ENCODE assay signal across 12 mouse cellular contexts in the genomic region with DNA sequence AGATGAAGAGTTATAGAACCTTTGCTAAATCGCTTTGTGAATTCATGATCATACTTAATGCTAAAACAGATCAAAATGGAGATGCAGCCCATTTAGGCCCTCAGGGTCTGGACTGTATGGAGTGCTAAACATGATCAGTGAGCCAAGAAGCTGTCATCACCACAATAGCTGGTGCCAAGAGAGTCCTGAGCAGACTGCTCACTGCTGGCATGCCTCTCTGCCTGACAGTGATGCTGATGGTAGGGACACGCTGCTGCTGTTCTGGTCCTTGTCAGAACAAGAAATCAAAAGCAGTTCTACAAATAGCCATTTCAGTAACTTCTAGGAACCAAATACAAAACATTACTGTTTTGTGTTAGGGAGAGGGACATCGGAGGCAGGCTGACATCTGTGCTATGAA. TPM values are rescaled to one million over a fixed set of nuclear protein-coding genes. Genes with fewer than 3 reads are reported as not detected.
DNase-seq lines count a peak whose midpoint lies in the region; ATAC-seq and TF ChIP-seq lines count a peak whose summit lies in the region.
"Had no signal": no experiment of that assay in that cellular context is flagged by ENCODE, and none has a peak within 500 bp of the region (broad histone marks: within the 10 kb centered on the region; RNA-seq: fewer than 3 reads in every experiment).

No protein-coding gene starts in this region.

- no peak overlapping the region for H3K4me3 ChIP-seq in lung, embryonic 14.5 days (ENCODE audit: low read depth, low read length)
- H3K4me3 ChIP-seq in hindbrain, postnatal 0 days (ENCODE audit: low read length), result no peak overlapping the region

- no peak for TF ChIP-seq CTCF in lung, embryonic 14.5 days (IDR thresholded peaks at IDR 0.05; ENCODE audit: low read depth)
- no peak for TF ChIP-seq CTCF in hindbrain, postnatal 0 days (IDR thresholded peaks at IDR 0.05; ENCODE audit: low read depth)

- no peak overlapping the region for H3K4me2 ChIP-seq in lung, embryonic 14.5 days
- H3K4me2 ChIP-seq in hindbrain, postnatal 0 days (ENCODE audit: low read depth, low read length), result no peak overlapping the region

- WGBS in lung, embryonic 14.5 days, result 58% methylated on average over 3 of the region's 3 CpGs
- 53% methylated on average over 3 of the region's 3 CpGs for WGBS in hindbrain, postnatal 0 days

- no peak overlapping the region for H3K9ac ChIP-seq in lung, embryonic 14.5 days
- no peak overlapping the region for H3K9ac ChIP-seq in hindbrain, postnatal 0 days (replicated peaks; ENCODE audit: low read length)

- no peaks in the 10 kb centered on the region for H3K36me3 ChIP-seq in lung, embryonic 14.5 days (ENCODE audit: insufficient read depth)
- no peaks in the 10 kb centered on the region for H3K36me3 ChIP-seq in hindbrain, postnatal 0 days (ENCODE audit: insufficient read depth, low read length)

- no peaks in the 10 kb centered on the region for H3K4me1 ChIP-seq in lung, embryonic 14.5 days (ENCODE audit: insufficient read depth)
- H3K4me1 ChIP-seq in hindbrain, postnatal 0 days (ENCODE audit: insufficient read depth, low read length), result no peaks in the 10 kb centered on the region

- no peak overlapping the region for H3K27ac ChIP-seq in lung, embryonic 14.5 days (ENCODE audit: low read depth)
- no peak overlapping the region for H3K27ac ChIP-seq in hindbrain, postnatal 0 days

- peak; percentile 75; the same call in 1 of the 2 replicates for ATAC-seq in cerebellum, adult (ENCODE audit: insufficient number of reproducible peaks, low FRiP score, low TSS enrichment)
- ATAC-seq in lung, embryonic 14.5 days (ENCODE audit: insufficient read depth), result peak; percentile 96
- peak; percentile 95 for ATAC-seq in hindbrain, postnatal 0 days
- ATAC-seq: Patski had no signal

- H3K9me3 ChIP-seq in lung, embryonic 14.5 days (ENCODE audit: low read depth, low read length), result no peaks in the 10 kb centered on the region
- no peaks in the 10 kb centered on the region for H3K9me3 ChIP-seq in hindbrain, postnatal 0 days (ENCODE audit: low read length)

- no peaks in the 10 kb centered on the region for H3K27me3 ChIP-seq in lung, embryonic 14.5 days (ENCODE audit: insufficient read depth, low read length)
- H3K27me3 ChIP-seq in hindbrain, postnatal 0 days (ENCODE audit: insufficient read depth, low read length), result no peaks in the 10 kb centered on the region

- DNase-seq in cerebellum, adult 8-10 months, result no peak
- DNase-seq in lung, embryonic 14.5 days, result peak; percentile 75
- no peak for DNase-seq in lung, postnatal 25 days (ENCODE audit: low spot score)
- DNase-seq in hindbrain, postnatal 0 days (ENCODE audit: low spot score), result peak; percentile 76
- peak; percentile 43 to 81 for DNase-seq in right cerebral cortex, postnatal 10 days (ENCODE audit: low spot score in 2 of 2)
- no peak for DNase-seq in kidney, adult 9 months
- DNase-seq in kidney, postnatal 10 days, result no peak
- DNase-seq: kidney, postnatal 4 days; thymus, postnatal 14 days had no signal

RNA-seq across cellular contexts. Expression of gene Crisp4, which starts 35.5 kb away (rescaled TPM):
- polyA plus RNA-seq in lung, embryonic 14.5 days (2014; fragmentation: Nextera tagmentation; extraction: Ambion mirVana), result not detected in 2 replicates
- total RNA-seq in hindbrain, postnatal 0 days (2014; rRNA removed), result not detected in 2 replicates
- not detected in 2 replicates for polyA plus RNA-seq in hindbrain, postnatal 0 days (2015; fragmentation: Nextera tagmentation; extraction: Ambion mirVana)
- total RNA-seq: megakaryocyte progenitor cell, adult 5-6 weeks had no signal
- polyA plus RNA-seq: Patski had no signal

RNA-seq across cellular contexts. Expression of gene Defb18, which starts 56.1 kb away (rescaled TPM):
- polyA plus RNA-seq in lung, embryonic 14.5 days (2014; fragmentation: Nextera tagmentation; extraction: Ambion mirVana), result not detected in 2 replicates
- total RNA-seq in hindbrain, postnatal 0 days (2014; rRNA removed), result not detected in 2 replicates
- polyA plus RNA-seq in hindbrain, postnatal 0 days (2015; fragmentation: Nextera tagmentation; extraction: Ambion mirVana), result not detected in 2 replicates
- total RNA-seq: megakaryocyte progenitor cell, adult 5-6 weeks had no signal
- polyA plus RNA-seq: Patski had no signal

Comparison
In these comparisons a context has a peak if more than half of its experiments do, and no peak if none do; other contexts are left out.
1. DNase-seq: peak in lung, embryonic 14.5 days (single experiment), hindbrain, postnatal 0 days (single experiment) and right cerebral cortex, postnatal 10 days (2 of 2); none in cerebellum, adult 8-10 months (single experiment), lung, postnatal 25 days (single experiment), kidney, adult 9 months (single experiment) and kidney, postnatal 10 days (single experiment).
2. Peak in every context shown above with its lines, with median percentiles within 50 percentile points of each other: ATAC-seq.